Mouse (Mus musculus): ENCODE results near the gene Ccnb1ip1. TPM values are rescaled to one million over a fixed set of nuclear protein-coding genes. Genes with fewer than 3 reads are reported as not detected.

Gene Ccnb1ip1
- polyA plus RNA-seq, 1 experiment from 2014 or later: not detected

DNA sequence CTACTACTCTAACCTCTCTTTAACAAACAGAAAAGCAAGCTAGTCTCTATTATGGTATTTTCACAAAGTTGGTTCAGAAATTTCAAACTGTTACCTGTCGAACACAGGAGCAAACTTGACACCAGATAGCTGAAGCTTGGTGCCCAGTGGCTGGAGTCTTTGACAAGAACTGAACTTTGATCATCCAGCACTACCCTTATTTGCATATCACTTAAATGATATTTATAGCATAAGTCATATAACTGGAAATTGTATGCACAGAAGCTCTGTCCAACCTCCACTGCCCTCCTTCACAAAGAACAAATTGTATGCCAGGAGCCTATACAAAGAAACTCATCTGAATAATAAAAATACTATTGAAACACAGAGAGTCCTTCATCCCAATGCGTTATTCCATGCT lies 65.9 kb downstream of the Ccnb1ip1 start:
- H3K36me3 ChIP-seq (ENCODE audit: control insufficient read depth, insufficient read depth, low read length): no peaks in the 10 kb centered on the region
- no peak for ATAC-seq (ENCODE audit: low read depth)
- 54% methylated on average over 2 of the region's 2 CpGs for WGBS
- H3K27ac ChIP-seq (ENCODE audit: low read length): no peak overlapping the region
- no peak overlapping the region for H3K4me2 ChIP-seq (ENCODE audit: low read depth, low read length)
- H3K4me1 ChIP-seq (replicated peaks; ENCODE audit: control insufficient read depth, insufficient read depth, low read length): no peaks in the 10 kb centered on the region
- no peaks in the 10 kb centered on the region for H3K27me3 ChIP-seq (ENCODE audit: control insufficient read depth, insufficient read depth, low read depth, low read length)
- no peaks in the 10 kb centered on the region for H3K9me3 ChIP-seq (ENCODE audit: control insufficient read depth, low read length)
- no peak overlapping the region for H3K4me3 ChIP-seq (ENCODE audit: low read length)
- H3K9ac ChIP-seq (ENCODE audit: low read length): no peak overlapping the region

- H3K9me3 ChIP-seq (ENCODE audit: control insufficient read depth, low read length): no peaks in the 10 kb centered on the region
- H3K9ac ChIP-seq (ENCODE audit: low read length): no peak overlapping the region
- ATAC-seq (ENCODE audit: low read depth): no peak
- H3K4me2 ChIP-seq (ENCODE audit: low read depth, low read length): no peak overlapping the region
- no peak overlapping the region for H3K4me3 ChIP-seq (ENCODE audit: low read length)
- no peaks in the 10 kb centered on the region for H3K36me3 ChIP-seq (ENCODE audit: control insufficient read depth, insufficient read depth, low read length)
- WGBS: 67% methylated on average over 2 of the region's 2 CpGs
- no peaks in the 10 kb centered on the region for H3K27me3 ChIP-seq (ENCODE audit: control insufficient read depth, insufficient read depth, low read depth, low read length)
- no peaks in the 10 kb centered on the region for H3K4me1 ChIP-seq (replicated peaks; ENCODE audit: control insufficient read depth, insufficient read depth, low read length)
- no peak overlapping the region for H3K27ac ChIP-seq (ENCODE audit: low read length)
Observed at GRCm38 (mm10) chr14:50740334-50740733, 67.2 kb downstream of the Ccnb1ip1 start.

Other genes starting within 250 kb of the Ccnb1ip1 start
- gene Olfr744, start 192.9 kb downstream of the Ccnb1ip1 start, polyA plus RNA-seq (2015; fragmentation: Nextera tagmentation; extraction: Ambion mirVana): not detected in 2 replicates
- not detected in 2 replicates for gene Olfr745, start 168.3 kb downstream of the Ccnb1ip1 start, polyA plus RNA-seq (2015; fragmentation: Nextera tagmentation; extraction: Ambion mirVana)
- gene Olfr746, start 160.6 kb downstream of the Ccnb1ip1 start, polyA plus RNA-seq (2015; fragmentation: Nextera tagmentation; extraction: Ambion mirVana): not detected in 2 replicates
- not detected in 2 replicates for gene Olfr747, start 114.5 kb downstream of the Ccnb1ip1 start, polyA plus RNA-seq (2015; fragmentation: Nextera tagmentation; extraction: Ambion mirVana)
- gene Olfr748, start 100.4 kb downstream of the Ccnb1ip1 start, polyA plus RNA-seq (2015; fragmentation: Nextera tagmentation; extraction: Ambion mirVana): not detected in 2 replicates
- not detected in 2 replicates for gene Olfr749, start 62.6 kb downstream of the Ccnb1ip1 start, polyA plus RNA-seq (2015; fragmentation: Nextera tagmentation; extraction: Ambion mirVana)
- 68.6 and 71.7 TPM in 2 replicates for gene Ttc5, start 22.2 kb downstream of the Ccnb1ip1 start, polyA plus RNA-seq (2015; fragmentation: Nextera tagmentation; extraction: Ambion mirVana)
- gene Parp2, start 109 bp upstream of the Ccnb1ip1 start, polyA plus RNA-seq (2015; fragmentation: Nextera tagmentation; extraction: Ambion mirVana): 62.5 and 64.7 TPM in 2 replicates
- 6.0 and 6.2 TPM in 2 replicates for gene Tep1, start 62.8 kb upstream of the Ccnb1ip1 start, polyA plus RNA-seq (2015; fragmentation: Nextera tagmentation; extraction: Ambion mirVana)
- gene Klhl33, start 89.8 kb upstream of the Ccnb1ip1 start, polyA plus RNA-seq (2015; fragmentation: Nextera tagmentation; extraction: Ambion mirVana): 0.59 TPM in 2 replicates
- gene Osgep, start 117.2 kb upstream of the Ccnb1ip1 start, polyA plus RNA-seq (2015; fragmentation: Nextera tagmentation; extraction: Ambion mirVana): 153 and 171 TPM in 2 replicates
- gene Apex1, start 117.2 kb upstream of the Ccnb1ip1 start, polyA plus RNA-seq (2015; fragmentation: Nextera tagmentation; extraction: Ambion mirVana): 171 and 177 TPM in 2 replicates
- 47.1 and 48.4 TPM in 2 replicates for gene Pip4p1, start 123.1 kb upstream of the Ccnb1ip1 start, polyA plus RNA-seq (2015; fragmentation: Nextera tagmentation; extraction: Ambion mirVana)
- gene Pnp, start 123.3 kb upstream of the Ccnb1ip1 start, polyA plus RNA-seq (2015; fragmentation: Nextera tagmentation; extraction: Ambion mirVana): 68.8 and 73.1 TPM in 2 replicates
- gene Gm49342, start 136.8 kb upstream of the Ccnb1ip1 start, polyA plus RNA-seq (2015; fragmentation: Nextera tagmentation; extraction: Ambion mirVana): not detected in 2 replicates
- gene Pnp2, start 148.3 kb upstream of the Ccnb1ip1 start, polyA plus RNA-seq (2015; fragmentation: Nextera tagmentation; extraction: Ambion mirVana): 0.46 and 0.88 TPM in 2 replicates
- gene Rnase10, start 200.0 kb upstream of the Ccnb1ip1 start, polyA plus RNA-seq (2015; fragmentation: Nextera tagmentation; extraction: Ambion mirVana): 0.26 and 0.31 TPM in 2 replicates
- gene Rnase9, start 234.1 kb upstream of the Ccnb1ip1 start, polyA plus RNA-seq (2015; fragmentation: Nextera tagmentation; extraction: Ambion mirVana): not detected in 2 replicates
- not detected in 2 replicates for gene Rnase11, start 242.4 kb upstream of the Ccnb1ip1 start, polyA plus RNA-seq (2015; fragmentation: Nextera tagmentation; extraction: Ambion mirVana)
- 0.34 TPM in 1 of 2 replicates, not detected in the other for gene Rnase12, start 249.9 kb upstream of the Ccnb1ip1 start, polyA plus RNA-seq (2015; fragmentation: Nextera tagmentation; extraction: Ambion mirVana)